Mouse (Mus musculus) heart, postnatal 4 days (tissue): ENCODE measurements around the gene Lrrc37a. TPM values are rescaled to one million over a fixed set of nuclear protein-coding genes. Genes with fewer than 3 reads are reported as not detected.

ENCODE experiments used
- total RNA-seq, 2 experiments: library from RNA; stranded (reverse); gene quantifications; 2 replicates each; pipeline ENCODE4 v1.2.3; 2021

The Lrrc37a gene
- total RNA-seq, 2 experiments from 2014 or later = not detected

Other genes starting within 250 kb of the Lrrc37a start
- 1 to 10 TPM; 2.7 to 3.4 TPM for gene Map3k14, start 237.1 kb downstream of the Lrrc37a start, total RNA-seq
- 10 to 100 TPM; 23.5 to 25.4 TPM for gene Arhgap27, start 140.9 kb downstream of the Lrrc37a start, total RNA-seq
- gene Plekhm1, start 91.9 kb downstream of the Lrrc37a start, total RNA-seq = 1 to 10 TPM; 8.6 to 9.5 TPM
- not detected for gene Gm884, start 116.5 kb upstream of the Lrrc37a start, total RNA-seq
- gene Lyzl6, start 134.3 kb upstream of the Lrrc37a start, total RNA-seq = not detected
- not detected for gene Rprml, start 145.0 kb upstream of the Lrrc37a start, total RNA-seq
- 10 to 100 TPM; 60.0 to 62.1 TPM for gene Gosr2, start 193.3 kb upstream of the Lrrc37a start, total RNA-seq
- 1 to 10 TPM; 1.0 to 1.2 TPM for gene Wnt9b, start 245.2 kb upstream of the Lrrc37a start, total RNA-seq